Mouse (Mus musculus) right cerebral cortex, postnatal 36 days (tissue): ENCODE measurements at regions not wholly inside any gene's neighbourhood (a gene's known extent, or its start where the extent isn't known, plus 50 kb on each side); places are given as distances from the start of the nearest gene placed in this dataset.

Experiments
- DNase-seq, 2 experiments: peaks; one replicate each; pipeline ENCODE4 v3.0.0; 2022; ENCODE audit warnings: low spot score in 2 of 2, mixed read lengths in 1 of 2

- peak in 1 of 2 experiments; percentile 22 for DNase-seq
Measured at GRCm38 (mm10) chr13:15802043-15802795, 209.4 kb upstream of the Inhba start.

DNA sequence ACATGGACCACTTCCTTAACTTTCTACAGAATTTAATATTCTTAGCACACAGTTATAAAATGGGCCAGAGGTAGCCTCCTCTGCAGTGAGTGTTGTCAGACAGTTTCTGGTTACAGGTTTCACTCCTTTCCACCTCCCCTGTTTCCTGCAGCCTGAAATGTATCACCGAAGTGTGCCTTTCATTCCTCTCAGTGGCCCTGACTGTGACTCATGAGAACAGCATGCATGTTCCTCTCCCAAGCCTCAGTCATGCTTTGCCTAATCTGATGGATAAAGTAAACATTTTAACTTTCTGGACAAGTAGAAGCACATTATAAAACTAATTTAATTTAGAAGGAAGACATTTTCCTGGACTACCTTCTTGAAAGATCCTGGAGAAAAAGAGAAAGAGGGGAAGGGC, 207.7 kb upstream of the Inhba start:
- no peak for DNase-seq

DNA sequence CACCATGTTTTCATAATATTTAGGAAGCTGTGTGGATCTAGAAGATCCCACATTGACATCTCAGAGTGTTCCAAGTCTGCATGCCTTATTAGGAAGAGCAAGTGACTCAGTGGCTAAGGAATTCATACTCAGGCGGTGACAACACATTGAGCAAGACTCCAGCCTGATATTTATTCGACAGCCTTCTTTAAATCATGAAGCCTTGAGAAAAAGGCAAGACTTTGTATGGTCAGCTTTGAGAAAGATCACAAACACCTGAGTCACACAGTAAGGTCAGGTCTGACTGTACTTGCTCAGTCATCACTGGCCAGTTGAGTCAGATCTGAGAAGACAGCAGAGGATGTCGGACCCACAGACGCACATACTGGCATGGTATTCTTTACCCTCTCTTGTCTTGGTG, 204.7 kb upstream of the Inhba start:
- DNase-seq: no peak

- no peak for DNase-seq
Measured at GRCm38 (mm10) chr13:15822261-15822850, 189.3 kb upstream of the Inhba start.

- no peak for DNase-seq
Measured at GRCm38 (mm10) chr13:15845806-15846205, 165.8 kb upstream of the Inhba start.

DNA sequence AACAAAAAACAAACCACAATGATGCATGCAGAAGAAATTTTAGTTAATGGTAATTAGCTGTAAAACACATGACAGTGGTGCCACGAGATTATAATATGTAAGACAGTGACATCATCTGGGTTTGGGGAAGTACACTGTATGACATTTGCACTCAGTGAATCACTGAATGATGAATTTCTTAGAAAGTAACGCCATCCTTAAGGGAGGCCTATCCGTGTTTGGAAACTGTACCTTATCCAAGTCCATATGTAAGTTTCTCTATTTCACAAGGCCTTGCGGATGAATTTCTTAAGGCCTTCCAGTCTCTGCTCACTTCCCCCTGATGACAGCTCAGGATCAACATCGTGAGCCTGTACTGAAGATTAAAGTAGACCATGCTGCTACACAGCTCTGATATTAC, 163.6 kb upstream of the Inhba start:
- DNase-seq: no peak

- no peak for DNase-seq
Measured at GRCm38 (mm10) chr13:15849129-15849528, 162.5 kb upstream of the Inhba start.

- no peak for DNase-seq
Measured at GRCm38 (mm10) chr13:15850358-15850757, 161.3 kb upstream of the Inhba start.

GRCm38 (mm10) chr13:15853022-15853566, 158.6 kb upstream of the Inhba start:
- DNase-seq: no peak

GRCm38 (mm10) chr13:15862941-15863340, 148.7 kb upstream of the Inhba start:
- DNase-seq: no peak

- no peak for DNase-seq
Measured at GRCm38 (mm10) chr13:15863344-15863743, 148.3 kb upstream of the Inhba start.

DNA sequence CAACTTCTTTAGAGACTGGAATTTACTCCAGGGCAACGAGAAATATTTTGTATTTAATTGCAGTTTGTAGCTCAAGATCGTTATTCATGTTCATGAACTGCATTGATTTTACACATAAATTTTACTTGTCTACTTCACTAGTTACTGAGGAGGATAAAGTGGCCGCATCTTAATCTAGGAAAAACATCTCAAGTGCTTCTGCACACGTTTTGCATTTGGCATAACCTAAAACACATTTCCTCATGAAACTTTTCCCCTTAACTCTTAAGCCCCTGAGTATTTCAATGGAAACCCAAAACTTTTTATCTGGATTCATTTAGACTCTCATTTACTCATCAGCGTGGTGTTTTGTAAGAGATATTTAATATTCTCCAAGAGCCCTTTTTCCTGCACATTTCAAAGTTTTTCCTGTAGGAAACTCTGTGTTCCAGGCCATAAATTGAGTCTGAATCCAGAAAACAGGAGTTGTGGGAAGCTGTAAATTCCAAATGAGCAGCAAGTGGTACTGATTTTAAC, 144.5 kb upstream of the Inhba start:
- DNase-seq: no peak

GRCm38 (mm10) chr13:15877606-15878005, 134.0 kb upstream of the Inhba start:
- DNase-seq: no peak

DNA sequence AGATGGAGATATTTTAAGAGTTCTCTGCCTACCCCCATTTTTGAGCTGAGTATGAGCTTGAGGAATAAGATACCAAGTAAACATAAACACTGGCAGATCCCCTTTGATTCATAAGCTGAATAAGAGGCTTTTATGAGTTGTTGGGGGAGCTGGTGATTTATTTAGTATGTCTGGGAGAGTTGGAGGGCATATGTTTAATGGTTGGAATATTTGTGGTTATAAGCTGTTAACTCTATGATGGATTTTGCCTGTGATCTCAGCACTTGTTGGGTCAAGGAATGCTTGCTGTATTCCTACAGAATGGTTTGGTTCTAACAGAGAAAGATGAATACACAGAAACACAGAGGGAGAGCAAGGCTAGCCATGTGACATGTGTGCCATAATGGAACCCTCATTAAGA, 132.1 kb upstream of the Inhba start:
- no peak for DNase-seq

- no peak for DNase-seq
Measured at GRCm38 (mm10) chr13:15890794-15891193, 120.9 kb upstream of the Inhba start.

GRCm38 (mm10) chr13:15891403-15891802, 120.2 kb upstream of the Inhba start:
- no peak for DNase-seq

DNA sequence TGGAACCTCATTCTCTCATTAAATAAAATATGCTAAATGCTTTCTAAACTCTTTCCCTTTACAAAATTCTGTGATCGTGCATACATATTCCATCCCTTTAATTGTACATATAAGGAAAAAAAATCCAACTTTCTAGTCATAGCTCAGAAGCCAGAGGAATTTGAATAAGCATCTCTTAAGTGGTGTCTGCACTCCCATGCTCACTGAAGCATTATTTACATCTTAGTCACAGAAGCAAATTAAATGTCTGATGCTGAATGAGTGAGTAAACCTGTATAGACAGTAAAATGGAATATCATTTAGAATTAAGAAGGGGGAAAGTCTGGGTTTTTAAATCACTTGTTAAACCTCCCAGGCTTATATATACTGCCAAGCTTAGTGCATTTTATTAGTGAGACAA, 113.5 kb upstream of the Inhba start:
- DNase-seq: no peak

DNA sequence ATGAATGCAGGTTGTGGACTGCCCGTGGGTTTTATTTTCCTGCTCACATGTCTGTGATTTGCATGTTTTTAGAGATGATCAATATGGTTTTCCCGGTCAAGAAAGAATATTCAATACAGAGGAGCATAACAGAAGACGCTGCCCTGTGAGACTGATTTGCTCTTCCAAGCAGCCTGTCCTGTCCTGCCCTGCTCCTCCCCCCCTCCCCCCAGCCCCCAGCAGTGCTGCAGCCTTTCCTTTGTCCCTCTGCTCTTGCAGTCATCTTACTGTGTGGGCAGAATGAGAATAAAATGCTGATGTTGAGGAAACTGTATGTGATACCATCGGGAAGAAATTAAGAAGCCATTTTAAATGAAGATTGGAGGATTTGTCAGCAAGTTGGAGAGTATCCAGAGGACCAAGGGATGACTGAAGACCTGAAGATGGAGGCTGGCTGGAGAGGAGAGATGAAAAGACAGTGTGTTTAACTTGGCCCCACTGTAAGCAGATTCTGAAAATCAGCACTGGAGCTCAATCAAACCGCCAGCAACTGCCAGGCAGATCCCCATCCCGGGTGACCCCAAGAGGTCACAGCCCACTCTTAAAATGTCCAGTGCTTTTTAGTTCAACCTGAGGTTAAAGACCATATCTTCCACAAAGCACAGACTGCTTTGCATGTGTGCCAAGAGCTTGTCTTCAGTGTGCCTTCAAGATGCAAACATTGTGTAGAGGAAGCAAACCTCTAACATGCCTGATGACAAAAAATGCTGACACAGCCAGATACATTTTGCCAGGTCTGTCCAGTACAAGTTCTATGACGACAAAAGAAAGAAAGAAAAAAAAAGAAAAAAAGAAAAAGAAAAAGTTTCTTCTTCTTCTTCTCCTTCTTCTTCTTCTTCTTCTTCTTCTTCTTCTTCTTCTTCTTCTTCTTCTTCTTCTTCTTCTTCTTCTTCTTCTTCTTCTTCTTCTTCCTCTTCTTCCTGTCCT, 109.7 kb upstream of the Inhba start:
- no peak for DNase-seq

- no peak for DNase-seq
Measured at GRCm38 (mm10) chr13:15907806-15908205, 103.8 kb upstream of the Inhba start.

DNA sequence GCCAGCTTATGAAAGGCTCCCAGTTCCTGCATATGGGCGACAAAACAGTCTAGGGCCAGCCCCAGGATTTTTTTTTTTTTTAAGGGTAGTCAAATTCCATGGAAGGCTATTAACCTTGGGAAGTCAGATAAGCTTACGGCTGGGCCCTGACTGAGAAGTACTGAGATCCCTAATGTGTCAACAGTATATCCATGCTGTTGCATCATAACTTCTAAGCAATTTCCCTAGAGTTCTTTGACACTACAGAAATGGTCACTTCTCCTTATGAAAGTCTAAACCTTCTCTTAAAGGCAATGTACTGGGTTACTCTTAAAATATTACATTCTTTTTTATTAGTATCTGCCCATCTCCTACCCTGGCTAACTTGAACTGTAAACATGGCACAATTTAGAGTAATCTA, 101.1 kb upstream of the Inhba start:
- DNase-seq: no peak

DNA sequence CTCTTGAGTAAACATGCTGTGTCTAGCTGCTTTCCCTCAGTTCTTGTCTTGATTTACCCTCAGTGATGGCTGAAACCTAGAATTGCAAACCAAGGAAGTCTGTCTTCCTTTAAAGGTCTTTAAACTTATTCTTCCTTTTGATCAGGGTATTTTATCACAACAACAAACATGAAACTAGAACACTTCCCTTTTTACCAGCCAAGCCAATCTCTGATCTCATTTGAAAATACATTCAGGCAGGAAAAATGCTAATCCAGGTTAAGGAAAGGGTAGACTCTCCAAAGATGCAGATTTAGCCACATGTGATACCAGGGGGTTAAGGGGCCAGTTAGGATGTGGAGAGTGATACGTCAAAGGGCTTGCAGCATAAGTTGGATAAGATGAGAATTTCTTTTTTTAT, 100.4 kb upstream of the Inhba start:
- no peak for DNase-seq

DNA sequence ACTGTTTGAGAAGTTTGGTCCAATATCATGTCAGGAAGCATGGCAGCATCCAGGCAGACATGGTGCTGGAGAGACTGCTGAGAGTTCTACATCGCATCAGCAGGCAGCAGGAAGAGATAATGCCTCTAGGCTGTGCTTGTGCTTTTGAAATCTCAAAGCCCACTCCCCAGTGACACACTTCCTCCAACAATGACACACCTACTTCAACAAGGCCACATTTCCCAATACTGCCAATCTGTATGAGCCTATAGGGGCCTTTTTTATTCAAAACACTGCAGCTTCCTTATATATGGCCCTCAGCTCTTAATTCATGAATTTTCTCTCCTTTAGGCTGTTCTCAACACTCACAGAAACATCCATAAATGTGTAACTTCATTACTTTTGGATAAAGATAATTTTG, 97.4 kb upstream of the Inhba start:
- no peak for DNase-seq
